In genomic region chr10:23403351-23403938, GRCm38 (mm10) we compare ENCODE assay signal across 9 mouse cellular contexts. TPM values are rescaled to one million over a fixed set of nuclear protein-coding genes. Genes with fewer than 3 reads are reported as not detected.
DNase-seq lines count a peak whose midpoint lies in the region; ATAC-seq and TF ChIP-seq lines count a peak whose summit lies in the region.
"Had no signal": no experiment of that assay in that cellular context is flagged by ENCODE, and none has a peak within 500 bp of the region (broad histone marks: within the 10 kb centered on the region; RNA-seq: fewer than 3 reads in every experiment).

No protein-coding gene starts in this region.

- no peaks in the 10 kb centered on the region for H3K4me1 ChIP-seq in hindbrain, postnatal 0 days (ENCODE audit: insufficient read depth, low read length)
- H3K4me1 ChIP-seq in hindbrain, embryonic 12.5 days = 0 out of 2 replicates have a peak, but pooled peaks cover 2% of the 10 kb centered on the region
- no peaks in the 10 kb centered on the region for H3K4me1 ChIP-seq in kidney, embryonic 14.5 days (ENCODE audit: control insufficient read depth, insufficient read depth, low read length)

- H3K36me3 ChIP-seq in hindbrain, postnatal 0 days (ENCODE audit: insufficient read depth, low read length) = no peaks in the 10 kb centered on the region
- no peaks in the 10 kb centered on the region for H3K36me3 ChIP-seq in hindbrain, embryonic 12.5 days
- H3K36me3 ChIP-seq in kidney, embryonic 14.5 days (ENCODE audit: control insufficient read depth, insufficient read depth, low read length) = no peaks in the 10 kb centered on the region

- no peak overlapping the region for H3K4me3 ChIP-seq in hindbrain, postnatal 0 days (ENCODE audit: low read length)
- H3K4me3 ChIP-seq in hindbrain, embryonic 12.5 days = no peak overlapping the region
- no peak overlapping the region for H3K4me3 ChIP-seq in kidney, embryonic 14.5 days (ENCODE audit: low read length)

- no peak overlapping the region for H3K9ac ChIP-seq in hindbrain, postnatal 0 days (replicated peaks; ENCODE audit: low read length)
- H3K9ac ChIP-seq in hindbrain, embryonic 12.5 days = no peak overlapping the region
- H3K9ac ChIP-seq in kidney, embryonic 14.5 days (ENCODE audit: low read depth, low read length) = no peak overlapping the region

- H3K27me3 ChIP-seq in hindbrain, postnatal 0 days (ENCODE audit: insufficient read depth, low read length) = no peaks in the 10 kb centered on the region
- no peaks in the 10 kb centered on the region for H3K27me3 ChIP-seq in hindbrain, embryonic 12.5 days
- no peaks in the 10 kb centered on the region for H3K27me3 ChIP-seq in kidney, embryonic 14.5 days (ENCODE audit: control insufficient read depth, insufficient read depth, low read length)

- no peak overlapping the region for H3K27ac ChIP-seq in hindbrain, postnatal 0 days
- H3K27ac ChIP-seq in hindbrain, embryonic 12.5 days = no peak overlapping the region
- H3K27ac ChIP-seq in kidney, embryonic 14.5 days (ENCODE audit: low read depth, low read length) = no peak overlapping the region

- 27% methylated on average over 4 of the region's 4 CpGs for WGBS in hindbrain, postnatal 0 days
- 61% methylated on average over 4 of the region's 4 CpGs for WGBS in hindbrain, embryonic 12.5 days
- 50% methylated on average over 4 of the region's 4 CpGs for WGBS in kidney, embryonic 14.5 days

- peak; percentile 55 for TF ChIP-seq CTCF in hindbrain, postnatal 0 days (IDR thresholded peaks at IDR 0.05; ENCODE audit: low read depth)

- H3K9me3 ChIP-seq in hindbrain, postnatal 0 days (ENCODE audit: low read length) = no peaks in the 10 kb centered on the region
- H3K9me3 ChIP-seq in hindbrain, embryonic 12.5 days (replicated peaks) = peaks cover 9% of the 10 kb centered on the region; the same call in 1 of the 2 replicates
- H3K9me3 ChIP-seq in kidney, embryonic 14.5 days (ENCODE audit: control insufficient read depth, low read length) = peaks cover 4% of the 10 kb centered on the region

- H3K4me2 ChIP-seq in hindbrain, postnatal 0 days (ENCODE audit: low read depth, low read length) = no peak overlapping the region
- H3K4me2 ChIP-seq in hindbrain, embryonic 12.5 days (replicated peaks) = no peak overlapping the region
- H3K4me2 ChIP-seq in kidney, embryonic 14.5 days (replicated peaks; ENCODE audit: low read depth, low read length) = no peak overlapping the region

- peak; percentile 34 for DNase-seq in hindbrain, postnatal 0 days (ENCODE audit: low spot score)
- DNase-seq in A20 (ENCODE audit: low read depth, low spot score) = peak; percentile 7
- DNase-seq in Muller cell, postnatal 12 days (ENCODE audit: inconsistent ontology term) = peak; percentile 24
- no peak for DNase-seq in urinary bladder, adult 18-20 months (ENCODE audit: low spot score in 2 of 2)
- no peak for DNase-seq in ovary, postnatal 14 days (ENCODE audit: low spot score)
- DNase-seq: adrenal gland, postnatal 14 days; thymus, postnatal 14 days had no signal

- ATAC-seq in hindbrain, postnatal 0 days = peak; percentile 32; the same call in 1 of the 2 replicates
- ATAC-seq in hindbrain, embryonic 12.5 days (ENCODE audit: low FRiP score) = no peak
- ATAC-seq in kidney, embryonic 14.5 days (ENCODE audit: low FRiP score, low TSS enrichment) = peak; percentile 57

RNA-seq across cellular contexts. Expression of gene Eya4, which starts 52.9 kb away (rescaled TPM):
- 1.4 and 2.1 TPM in 2 replicates for total RNA-seq in hindbrain, postnatal 0 days (2014; rRNA removed)
- polyA plus RNA-seq in hindbrain, postnatal 0 days (2015; fragmentation: Nextera tagmentation; extraction: Ambion mirVana) = 0.60 and 0.92 TPM in 2 replicates
- polyA plus RNA-seq in hindbrain, embryonic 12.5 days (2016; fragmentation: Nextera tagmentation; extraction: Ambion mirVana) = 7.9 and 8.3 TPM in 2 replicates
- 13.7 and 14.1 TPM in 2 replicates for polyA plus RNA-seq in kidney, embryonic 14.5 days (2014; fragmentation: Nextera tagmentation; extraction: Ambion mirVana)

Comparison
In these comparisons a context has a peak if more than half of its experiments do, and no peak if none do; other contexts are left out.
1. DNase-seq: peak in hindbrain, postnatal 0 days (single experiment), A20 (single experiment) and Muller cell, postnatal 12 days (single experiment); none in urinary bladder, adult 18-20 months (0 of 2) and ovary, postnatal 14 days (single experiment).